Mouse (Mus musculus) kidney, embryonic 14.5 days (tissue): Measurements from ENCODE around the gene Vmn2r69. TPM values are rescaled to one million over a fixed set of nuclear protein-coding genes. Genes with fewer than 3 reads are reported as not detected.

Experiments
- ATAC-seq: fragments of 200-750 bp; cut with Nextera tagmentation; 2 replicates; pipeline ENCODE4 v1.8.0; 2017; ENCODE audit warnings: moderate number of reproducible peaks, mild to moderate bottlenecking, moderate TSS enrichment, moderate library complexity; ENCODE audit not compliant: low FRiP score, low TSS enrichment
- H3K27ac ChIP-seq: fragments of 300-500 bp; sonication (generic); 2 replicates; pipeline ENCODE4 v1.5.1; 2014; ENCODE audit warnings: low read depth, mild to moderate bottlenecking, low read length, moderate library complexity, mixed read lengths
- H3K27me3 ChIP-seq: fragments of 300-500 bp; sonication (generic); 2 replicates; pipeline ENCODE4 v1.6.1; 2014; ENCODE audit warnings: mild to moderate bottlenecking, low read length; ENCODE audit not compliant: control insufficient read depth, insufficient read depth
- H3K36me3 ChIP-seq: fragments of 300-500 bp; sonication (generic); 2 replicates; pipeline ENCODE4 v1.6.1; 2014; ENCODE audit warnings: low read length, mixed read lengths; ENCODE audit not compliant: control insufficient read depth, insufficient read depth
- H3K4me1 ChIP-seq: fragments of 300-500 bp; sonication (generic); 2 replicates; pipeline ENCODE4 v1.6.1; 2014; ENCODE audit warnings: low read length, mixed read lengths; ENCODE audit not compliant: control insufficient read depth, insufficient read depth
- H3K4me2 ChIP-seq: fragments of 300-500 bp; sonication (generic); replicated peaks from 2 replicates; pipeline ENCODE4 v1.6.1; 2014; ENCODE audit warnings: low read depth, mild to moderate bottlenecking, low read length
- H3K4me3 ChIP-seq: fragments of 300-500 bp; sonication (generic); 2 replicates; pipeline ENCODE4 v1.5.1; 2014; ENCODE audit warnings: mild to moderate bottlenecking, low read length
- H3K9ac ChIP-seq: fragments of 300-500 bp; sonication (generic); 2 replicates; pipeline ENCODE4 v1.6.1; 2014; ENCODE audit warnings: low read depth, mild to moderate bottlenecking, low read length, moderate library complexity
- H3K9me3 ChIP-seq: fragments of 300-500 bp; sonication (generic); 2 replicates; pipeline ENCODE4 v1.6.1; 2016; ENCODE audit warnings: low read length; ENCODE audit not compliant: control insufficient read depth
- WGBS: fragments of 180-500 bp; shearing (Covaris S2); extraction: QIAGEN DNeasy Blood & Tissue Kit; methylation state at CpG from one replicate; pipeline ENCODE4 v1.1.7; 2014; 5-methylcytosine and 5-hydroxymethylcytosine counted together
- polyA plus RNA-seq: library from polyadenylated mRNA; unstranded; fragments of >200 nt; fragmentation: Nextera tagmentation; extraction: Ambion mirVana; gene quantifications from 2 replicates; pipeline ENCODE4 v1.2.1, GENCODE M21; 2014

Vmn2r69 gene
- not detected in 2 replicates for polyA plus RNA-seq

DNA sequence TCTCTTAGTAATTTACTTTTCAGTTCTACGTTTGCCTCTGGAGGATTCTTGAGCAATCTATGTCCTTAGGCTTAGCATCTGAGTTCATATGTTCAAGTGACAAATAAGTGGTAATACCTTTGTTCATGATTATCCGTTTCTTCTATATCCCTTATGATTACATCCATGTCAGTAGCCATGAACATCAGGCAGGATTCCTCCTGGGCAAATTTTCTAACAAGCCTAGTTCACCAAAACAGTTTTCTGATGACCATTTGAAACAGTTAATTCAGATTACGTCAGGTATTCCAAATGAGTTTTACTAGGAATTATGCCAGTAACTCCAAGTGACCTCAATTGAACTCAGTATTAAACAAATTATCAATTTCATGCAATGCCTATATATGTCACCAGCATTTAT, at the start of gene Vmn2r69:
TSS of gene Vmn2r69 (minus strand) at position 101 of the 400 bp plus-strand sequence.
- no peak within 1 kb of the TSS for H3K9ac ChIP-seq
- no peaks in the 10 kb centered on the region for H3K27me3 ChIP-seq
- H3K27ac ChIP-seq: no peak within 1 kb of the TSS
- H3K4me2 ChIP-seq: no peak within 1 kb of the TSS
- no peaks in the 10 kb centered on the region for H3K36me3 ChIP-seq
- 77% methylated on average over 3 of the region's 3 CpGs for WGBS
- no peaks in the 10 kb centered on the region for H3K4me1 ChIP-seq
- no peak within 1 kb of the TSS for H3K4me3 ChIP-seq
- no peaks in the 10 kb centered on the region for H3K9me3 ChIP-seq
- ATAC-seq: no peak

Other genes with a start within 250 kb of the Vmn2r69 start
- gene Vmn2r68, start 178.1 kb downstream of the Vmn2r69 start, polyA plus RNA-seq: not detected in 2 replicates
- not detected in 2 replicates for gene Vmn2r71, start 147.2 kb upstream of the Vmn2r69 start, polyA plus RNA-seq
- gene Vmn2r70, start 153.3 kb upstream of the Vmn2r69 start, polyA plus RNA-seq: not detected in 2 replicates